12 mouse cellular contexts compared by ENCODE assay signal in genomic region chr5:68048783-68049182, GRCm38 (mm10). TPM values are rescaled to one million over a fixed set of nuclear protein-coding genes. Genes with fewer than 3 reads are reported as not detected.
DNase-seq lines count a peak whose midpoint lies in the region; ATAC-seq and TF ChIP-seq lines count a peak whose summit lies in the region.
"Had no signal": no experiment of that assay in that cellular context is flagged by ENCODE, and none has a peak within 500 bp of the region (broad histone marks: within the 10 kb centered on the region; RNA-seq: fewer than 3 reads in every experiment).

No protein-coding gene starts in this region.

- no peaks in the 10 kb centered on the region for H3K36me3 ChIP-seq in liver, adult 2 months (ENCODE audit: control insufficient read depth, insufficient read depth, low read length)
- H3K36me3 ChIP-seq in liver, embryonic 11.5 days (ENCODE audit: control insufficient read depth, insufficient read depth, low read length): no peaks in the 10 kb centered on the region
- no peaks in the 10 kb centered on the region for H3K36me3 ChIP-seq in intestine, embryonic 16.5 days (ENCODE audit: control insufficient read depth, insufficient read depth, low read length)
- H3K36me3 ChIP-seq: hindbrain, embryonic 15.5 days; limb, embryonic 13.5 days; midbrain, embryonic 15.5 days had no signal

- H3K4me3 ChIP-seq in liver, adult 2 months (ENCODE audit: insufficient read depth, low read depth, low read length): no peak overlapping the region
- H3K4me3 ChIP-seq in liver, embryonic 11.5 days (ENCODE audit: low read depth, low read length): no peak overlapping the region
- no peak overlapping the region for H3K4me3 ChIP-seq in intestine, embryonic 16.5 days (ENCODE audit: low read length)
- H3K4me3 ChIP-seq: hindbrain, embryonic 15.5 days; limb, embryonic 13.5 days; midbrain, embryonic 15.5 days had no signal

- intact Hi-C loops in gastrocnemius, postnatal 14 days (cut with DNase I; ENCODE audit: low total_unique reads): no loop called here

- no peak for TF ChIP-seq CTCF in liver, adult 2 months (IDR thresholded peaks at IDR 0.05; ENCODE audit: low read depth, low read length)

- H3K27me3 ChIP-seq in liver, adult 2 months (ENCODE audit: control insufficient read depth, insufficient read depth, low read length): no peaks in the 10 kb centered on the region; the same call in 1 of the 2 replicates
- H3K27me3 ChIP-seq in liver, embryonic 11.5 days (replicated peaks; ENCODE audit: control insufficient read depth, insufficient read depth, low read length): no peaks in the 10 kb centered on the region
- no peaks in the 10 kb centered on the region for H3K27me3 ChIP-seq in intestine, embryonic 16.5 days (replicated peaks; ENCODE audit: control insufficient read depth, insufficient read depth, low read length)
- H3K27me3 ChIP-seq: hindbrain, embryonic 15.5 days; limb, embryonic 13.5 days; midbrain, embryonic 15.5 days had no signal

- no peak overlapping the region for H3K27ac ChIP-seq in liver, adult 2 months (replicated peaks; ENCODE audit: insufficient read depth, low read depth, low read length)
- H3K27ac ChIP-seq in liver, embryonic 11.5 days (ENCODE audit: low read depth, low read length): no peak overlapping the region
- H3K27ac ChIP-seq in intestine, embryonic 16.5 days (ENCODE audit: low read length): no peak overlapping the region
- H3K27ac ChIP-seq: hindbrain, embryonic 15.5 days; limb, embryonic 13.5 days; midbrain, embryonic 15.5 days had no signal

- no peak overlapping the region for H3K4me2 ChIP-seq in liver, embryonic 11.5 days
- H3K4me2 ChIP-seq in intestine, embryonic 16.5 days (ENCODE audit: low read depth, low read length): no peak overlapping the region
- H3K4me2 ChIP-seq: hindbrain, embryonic 15.5 days; limb, embryonic 13.5 days; midbrain, embryonic 15.5 days had no signal

- ATAC-seq in liver, embryonic 11.5 days (replicated peaks; ENCODE audit: low FRiP score): no peak; the same call in 1 of the 2 replicates
- ATAC-seq in megakaryocyte, adult 5-6 weeks (ENCODE audit: poor library complexity, severe bottlenecking): peak; percentile 74
- no peak for ATAC-seq in intestine, embryonic 16.5 days
- ATAC-seq: midbrain, embryonic 15.5 days had no signal

- no peak overlapping the region for H3K9ac ChIP-seq in liver, adult 2 months (ENCODE audit: low read depth, low read length)
- H3K9ac ChIP-seq in liver, embryonic 11.5 days (ENCODE audit: low read depth, low read length): no peak overlapping the region
- no peak overlapping the region for H3K9ac ChIP-seq in intestine, embryonic 16.5 days (ENCODE audit: low read depth, low read length)
- H3K9ac ChIP-seq: hindbrain, embryonic 15.5 days; limb, embryonic 13.5 days; midbrain, embryonic 15.5 days had no signal

- no peaks in the 10 kb centered on the region for H3K9me3 ChIP-seq in liver, embryonic 11.5 days (ENCODE audit: control insufficient read depth, low read length)
- no peaks in the 10 kb centered on the region for H3K9me3 ChIP-seq in intestine, embryonic 16.5 days (ENCODE audit: control insufficient read depth, low read length)
- H3K9me3 ChIP-seq: hindbrain, embryonic 15.5 days; limb, embryonic 13.5 days; midbrain, embryonic 15.5 days had no signal

- no peak for TF ChIP-seq POLR2A in liver, adult 2 months (IDR thresholded peaks at IDR 0.05; ENCODE audit: extremely low read depth, insufficient read depth, low read length)

- no peaks in the 10 kb centered on the region for H3K79me2 ChIP-seq in liver, adult 2 months (ENCODE audit: control insufficient read depth, insufficient read depth, low read length)

- H3K4me1 ChIP-seq in liver, adult 2 months (ENCODE audit: control insufficient read depth, insufficient read depth, low read length): peaks cover 3% of the 10 kb centered on the region; the same call in 1 of the 2 replicates
- H3K4me1 ChIP-seq in liver, embryonic 11.5 days (replicated peaks; ENCODE audit: control insufficient read depth, insufficient read depth, low read length): no peaks in the 10 kb centered on the region
- H3K4me1 ChIP-seq in intestine, embryonic 16.5 days (ENCODE audit: control insufficient read depth, insufficient read depth, low read length): no peaks in the 10 kb centered on the region
- H3K4me1 ChIP-seq: limb, embryonic 13.5 days had no signal

- WGBS in liver, adult 2 months: 60% methylated on average over 4 of the region's 4 CpGs
- 29% methylated on average over 4 of the region's 4 CpGs for WGBS in liver, embryonic 11.5 days
- WGBS in intestine, embryonic 16.5 days: 47% methylated on average over 4 of the region's 4 CpGs

- DNase-seq in gastrocnemius, adult 18-20 months (ENCODE audit: low spot score): peak; percentile 2
- no peak for DNase-seq in gastrocnemius, postnatal 14 days
- DNase-seq in liver, adult 2 months (ENCODE audit: extremely low read depth, low read depth, low spot score): peak; percentile 0
- DNase-seq in liver, embryonic 11.5 days (ENCODE audit: low spot score): no peak
- peak; percentile 95 for DNase-seq in cerebellum, adult 9-11 months
- DNase-seq in natural killer cell, adult 2 months (ENCODE audit: low spot score in 2 of 2): no peak

RNA-seq across cellular contexts. Expression of gene Grxcr1, which starts 17.1 kb away (rescaled TPM):
- total RNA-seq in gastrocnemius, adult 18-20 months (2021): not detected
- not detected for total RNA-seq in gastrocnemius, postnatal 14 days (2021)
- total RNA-seq in liver, adult 2 months (2014; rRNA removed): not detected in 2 replicates
- not detected in 2 replicates for polyA plus RNA-seq in liver, adult 2 months (2012; rRNA removed)
- not detected in 2 replicates for polyA plus RNA-seq in liver, embryonic 11.5 days (2014; fragmentation: Nextera tagmentation; extraction: Ambion mirVana)
- total RNA-seq in megakaryocyte, adult 5-6 weeks (2015): not detected in 2 replicates
- total RNA-seq in megakaryocyte, adult 5-6 weeks (2017): not detected in 2 replicates
- polyA plus RNA-seq in intestine, embryonic 16.5 days (2015; fragmentation: Nextera tagmentation; extraction: Ambion mirVana): not detected in 2 replicates
- polyA plus RNA-seq: forebrain, embryonic 11.5 days; limb, embryonic 13.5 days; midbrain, embryonic 15.5 days had no signal

Comparison
In these comparisons a context has a peak if more than half of its experiments do, and no peak if none do; other contexts are left out.
1. DNase-seq: peak in gastrocnemius, adult 18-20 months (single experiment), liver, adult 2 months (single experiment) and cerebellum, adult 9-11 months (single experiment); none in gastrocnemius, postnatal 14 days (single experiment), liver, embryonic 11.5 days (single experiment) and natural killer cell, adult 2 months (0 of 2).